Comparison of ENCODE assay signal across 18 mouse cellular contexts in genomic region chr7:80495210-80495609, GRCm38 (mm10). TPM values are rescaled to one million over a fixed set of nuclear protein-coding genes. Genes with fewer than 3 reads are reported as not detected.
DNase-seq lines count a peak whose midpoint lies in the region; ATAC-seq lines count a peak whose summit lies in the region.
"Had no signal": no experiment of that assay in that cellular context is flagged by ENCODE, and none has a peak within 500 bp of the region (broad histone marks: within the 10 kb centered on the region; RNA-seq: fewer than 3 reads in every experiment).

No protein-coding gene starts in this region.

- no peak overlapping the region for H3K27ac ChIP-seq in midbrain, embryonic 16.5 days (ENCODE audit: low read length)
- H3K27ac ChIP-seq in midbrain, embryonic 15.5 days: no peak overlapping the region
- H3K27ac ChIP-seq in forebrain, embryonic 15.5 days (replicated peaks): no peak overlapping the region
- H3K27ac ChIP-seq: hindbrain, postnatal 0 days had no signal

- WGBS in midbrain, embryonic 16.5 days: 88% methylated on average over 6 of the region's 6 CpGs
- WGBS in midbrain, embryonic 15.5 days: 83% methylated on average over 6 of the region's 6 CpGs
- whole genome bisulfite sequencing in forebrain, embryonic 15.5 days: 76% methylated on average over 6 of the region's 6 CpGs

- no peaks in the 10 kb centered on the region for H3K27me3 ChIP-seq in midbrain, embryonic 16.5 days (ENCODE audit: control insufficient read depth, insufficient read depth, low read depth, low read length)
- no peaks in the 10 kb centered on the region for H3K27me3 ChIP-seq in midbrain, embryonic 15.5 days (replicated peaks)
- H3K27me3 ChIP-seq in forebrain, embryonic 15.5 days: no peaks in the 10 kb centered on the region
- H3K27me3 ChIP-seq: heart, embryonic 12.5 days had no signal

- H3K4me3 ChIP-seq in midbrain, embryonic 16.5 days (ENCODE audit: low read depth, low read length): no peak overlapping the region
- H3K4me3 ChIP-seq in midbrain, embryonic 15.5 days: no peak overlapping the region
- H3K4me3 ChIP-seq in forebrain, embryonic 15.5 days: no peak overlapping the region
- H3K4me3 ChIP-seq: heart, embryonic 12.5 days had no signal

- H3K9me3 ChIP-seq in midbrain, embryonic 16.5 days (replicated peaks; ENCODE audit: control insufficient read depth, low read length, poor library complexity, severe bottlenecking): no peaks in the 10 kb centered on the region
- H3K9me3 ChIP-seq in midbrain, embryonic 15.5 days: no peaks in the 10 kb centered on the region
- no peaks in the 10 kb centered on the region for H3K9me3 ChIP-seq in forebrain, embryonic 15.5 days
- H3K9me3 ChIP-seq: heart, embryonic 12.5 days had no signal

- no peaks in the 10 kb centered on the region for H3K4me1 ChIP-seq in midbrain, embryonic 16.5 days (ENCODE audit: control insufficient read depth, insufficient read depth, low read length)
- no peaks in the 10 kb centered on the region for H3K4me1 ChIP-seq in midbrain, embryonic 15.5 days
- H3K4me1 ChIP-seq in forebrain, embryonic 15.5 days: no peaks in the 10 kb centered on the region

- no peak for ATAC-seq in midbrain, embryonic 16.5 days
- ATAC-seq in midbrain, embryonic 15.5 days (replicated peaks): no peak
- 0 out of 2 replicates have a peak, but pooled peaks have one; percentile 50 for ATAC-seq in monocyte, adult 5-6 weeks (replicated peaks; ENCODE audit: insufficient number of reproducible peaks, low FRiP score, low TSS enrichment, poor library complexity, severe bottlenecking)
- ATAC-seq in forebrain, embryonic 15.5 days (replicated peaks): no peak
- no peak for ATAC-seq in erythroid progenitor cell, adult 5-6 weeks (replicated peaks; ENCODE audit: low FRiP score, poor library complexity, severe bottlenecking)
- ATAC-seq: hindbrain, postnatal 0 days had no signal

- H3K36me3 ChIP-seq in midbrain, embryonic 16.5 days (ENCODE audit: control insufficient read depth, insufficient read depth, low read length): peaks cover 3% of the 10 kb centered on the region; the same call in 1 of the 2 replicates
- H3K36me3 ChIP-seq in midbrain, embryonic 15.5 days (replicated peaks): 0 out of 2 replicates have a peak, but pooled peaks cover 3% of the 10 kb centered on the region
- peaks cover 3% of the 10 kb centered on the region; the same call in 1 of the 2 replicates for H3K36me3 ChIP-seq in forebrain, embryonic 15.5 days

- H3K4me2 ChIP-seq in midbrain, embryonic 16.5 days (ENCODE audit: low read length): no peak overlapping the region
- H3K4me2 ChIP-seq in midbrain, embryonic 15.5 days: no peak overlapping the region
- H3K4me2 ChIP-seq in forebrain, embryonic 15.5 days (replicated peaks): no peak overlapping the region
- H3K4me2 ChIP-seq: heart, embryonic 12.5 days had no signal

- 0 out of 2 replicates have a peak overlapping the region, but pooled peaks have one; percentile 10 for H3K9ac ChIP-seq in midbrain, embryonic 16.5 days (ENCODE audit: low read depth, low read length)
- H3K9ac ChIP-seq in midbrain, embryonic 15.5 days: no peak overlapping the region
- H3K9ac ChIP-seq in forebrain, embryonic 15.5 days (replicated peaks): no peak overlapping the region
- H3K9ac ChIP-seq: heart, embryonic 12.5 days had no signal

- DNase-seq in adrenal gland, postnatal 10 days: peak; percentile 14
- no peak for DNase-seq in adrenal gland, adult 8-10 months
- peak; percentile 38 for DNase-seq in c-Kit-positive CD71-negative TER-119-negative erythroid progenitor cells, embryonic 14.5 days (ENCODE audit: low read depth)
- DNase-seq: cerebellum, postnatal 25 days; gastrocnemius, postnatal 36 days; heart, postnatal 4 days; kidney, adult 8-10 months; lung, adult 18-20 months; lung, postnatal 4 days; right cerebral cortex, postnatal 4 days; thymus, adult 18-20 months had no signal

RNA-seq across cellular contexts. Expression of gene Blm, which starts 39.7 kb away (rescaled TPM):
- 10 to 100 TPM in 1 of 2 experiments, 1 to 10 TPM in 1; 5.4 to 10.7 TPM for total RNA-seq in adrenal gland, postnatal 10 days (2021)
- 1 to 10 TPM; 1.7 to 8.6 (median 5.1) TPM for total RNA-seq in adrenal gland, adult 8-10 months (2022)
- polyA plus RNA-seq in midbrain, embryonic 16.5 days (2015; fragmentation: Nextera tagmentation; extraction: Ambion mirVana): 6.8 and 8.7 TPM in 2 replicates
- polyA plus RNA-seq in midbrain, embryonic 15.5 days (2015; fragmentation: Nextera tagmentation; extraction: Ambion mirVana): 9.4 and 10.1 TPM in 2 replicates
- 14.3 to 17.8 TPM (median 14.4 TPM) in 3 replicates for total RNA-seq in monocyte, adult 5-6 weeks (2017)
- polyA plus RNA-seq in forebrain, embryonic 15.5 days (2015; fragmentation: Nextera tagmentation; extraction: Ambion mirVana): 14.5 and 17.3 TPM in 2 replicates
- total RNA-seq in erythroid progenitor cell, adult 5-6 weeks (2015; ENCODE audit: low replicate concordance): 276 and 327 TPM in 2 replicates
- 196 and 224 TPM in 2 replicates for total RNA-seq in erythroid progenitor cell, adult 5-6 weeks (2017; ENCODE audit: low replicate concordance)

Comparison
In these comparisons a context has a peak if more than half of its experiments do, and no peak if none do; other contexts are left out.
1. RNA of gene Blm, which starts 39.7 kb away (total RNA-seq): 196 to 327 TPM in erythroid progenitor cell, adult 5-6 weeks; 14.3 to 17.8 TPM in monocyte, adult 5-6 weeks, 5.4 to 10.7 TPM in adrenal gland, postnatal 10 days and 1.7 to 8.6 TPM in adrenal gland, adult 8-10 months; every median in the first group is over 10 times any median in the second.